Mouse (Mus musculus) embryonic fibroblast, embryonic 13.5 days (primary cell): Measurements from ENCODE around the gene Cenpx.

Experiments
- CTCF ChIP-seq: IDR thresholded peaks from 2 replicates; pipeline ENCODE4 v1.5.1; 2011; ENCODE audit warnings: mild to moderate bottlenecking, control low read depth, low read length, moderate library complexity, borderline replicate concordance; ENCODE audit not compliant: insufficient read depth
- POLR2A ChIP-seq: IDR thresholded peaks from 2 replicates; pipeline ENCODE4 v1.6.1; 2011; ENCODE audit warnings: low read depth, mild to moderate bottlenecking, control low read depth, low read length, moderate library complexity

GRCm38 (mm10) chr11:120713580-120714518 is at the start of gene Cenpx, which contains the start of gene Lrrc45:
- TF ChIP-seq POLR2A (peak; percentile 80), CTCF (no peak)
